Comparison of ENCODE assay signal across 16 mouse cellular contexts in genomic region chr3:108113591-108114289, GRCm38 (mm10). TPM values are rescaled to one million over a fixed set of nuclear protein-coding genes. Genes with fewer than 3 reads are reported as not detected.
DNase-seq lines count a peak whose midpoint lies in the region.
"Had no signal": no experiment of that assay in that cellular context is flagged by ENCODE, and none has a peak within 500 bp of the region (broad histone marks: within the 10 kb centered on the region; RNA-seq: fewer than 3 reads in every experiment).

No protein-coding gene starts in this region.

- peak; percentile 90 for DNase-seq in heart, adult 11 months
- no peak for DNase-seq in heart, postnatal 4 days
- DNase-seq in kidney, postnatal 25 days = peak; percentile 21 to 45
- no peak for DNase-seq in kidney, adult 18-20 months
- DNase-seq in fat pad, adult 2 months (ENCODE audit: extremely low read depth, low read depth, low spot score) = peak; percentile 45
- peak; percentile 54 for DNase-seq in lung, postnatal 25 days (ENCODE audit: low spot score)
- DNase-seq in left cerebral cortex, adult 11 months (ENCODE audit: low spot score) = no peak
- DNase-seq in retina, embryonic 14.5 days (ENCODE audit: low spot score) = no peak
- DNase-seq: adrenal gland, adult 8-10 months; cerebellum, postnatal 14 days; embryo, embryonic 11 days; gastrocnemius, postnatal 25 days; layer of hippocampus, adult 9-11 months; lung, embryonic 14.5 days; right cerebral cortex, postnatal 25 days; thymus, postnatal 4 days had no signal

RNA-seq across cellular contexts. Expression of gene Gnat2, which starts 21.2 kb away (rescaled TPM):
- total RNA-seq in heart, postnatal 4 days (2021) = under 1 TPM; 0.31 to 0.34 TPM

RNA-seq across cellular contexts. Expression of gene Ampd2, which starts 27.3 kb away (rescaled TPM):
- total RNA-seq in heart, postnatal 4 days (2021) = 10 to 100 TPM; 16.7 to 16.9 TPM

RNA-seq across cellular contexts. Expression of gene Gnai3, which starts 32.2 kb away (rescaled TPM):
- 10 to 100 TPM; 41.6 to 41.8 TPM for total RNA-seq in heart, postnatal 4 days (2021)

RNA-seq across cellular contexts. Expression of gene Gpr61, which starts 40.9 kb away (rescaled TPM):
- not detected for total RNA-seq in heart, postnatal 4 days (2021)
- total RNA-seq: gastrocnemius, postnatal 25 days had no signal

Comparison
In these comparisons a context has a peak if more than half of its experiments do, and no peak if none do; other contexts are left out.
1. DNase-seq: peak in heart, adult 11 months (single experiment), kidney, postnatal 25 days (2 of 2), fat pad, adult 2 months (single experiment) and lung, postnatal 25 days (single experiment); none in heart, postnatal 4 days (single experiment), kidney, adult 18-20 months (single experiment), left cerebral cortex, adult 11 months (single experiment) and retina, embryonic 14.5 days (single experiment).